ENCODE assay signal across 9 mouse cellular contexts in the genomic region with DNA sequence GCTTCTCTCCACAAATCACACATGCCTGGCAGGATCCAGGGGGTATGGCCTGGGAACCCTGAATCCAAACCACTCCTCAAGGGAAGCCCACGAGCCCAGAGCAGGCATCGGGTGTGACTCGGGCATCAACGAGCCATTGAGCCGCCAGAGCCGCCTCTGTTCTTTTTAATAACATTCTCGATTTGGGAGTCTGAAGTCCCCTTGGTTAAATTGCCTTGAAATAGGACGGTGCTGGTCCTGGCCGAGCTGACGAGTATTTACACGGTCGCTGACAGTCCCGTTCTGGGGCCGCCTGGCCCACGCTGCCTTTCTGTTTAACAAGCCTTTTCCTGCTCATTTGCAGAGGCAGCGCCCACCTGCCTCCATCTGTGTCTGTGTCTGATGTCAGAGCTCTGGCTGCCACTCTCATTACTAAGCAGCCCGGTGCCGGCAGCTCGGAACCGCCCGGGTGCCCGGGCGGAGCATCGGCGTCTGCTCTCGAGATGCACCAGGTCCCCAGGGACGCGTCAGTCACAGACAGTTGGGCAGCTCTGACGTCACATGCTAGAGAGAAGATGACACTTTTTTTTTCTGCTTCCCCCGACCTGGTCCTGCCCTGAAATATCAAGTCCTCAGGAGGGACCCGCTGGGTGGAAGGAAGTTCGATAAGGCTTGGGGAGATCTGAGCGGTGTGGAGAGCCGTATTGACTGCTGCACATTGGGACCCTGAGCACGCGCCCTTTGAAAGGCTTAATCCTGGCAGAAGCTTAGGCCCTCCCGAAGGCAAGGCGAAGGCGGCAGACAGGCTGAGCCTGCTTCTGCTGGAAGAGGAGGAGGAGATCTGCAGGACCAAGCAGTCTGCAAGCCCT. TPM values are rescaled to one million over a fixed set of nuclear protein-coding genes. Genes with fewer than 3 reads are reported as not detected.
DNase-seq lines count a peak whose midpoint lies in the region; TF ChIP-seq lines count a peak whose summit lies in the region.
"Had no signal": no experiment of that assay in that cellular context is flagged by ENCODE, and none has a peak within 500 bp of the region (broad histone marks: within the 10 kb centered on the region; RNA-seq: fewer than 3 reads in every experiment).

No protein-coding gene starts in this region.

- no peak for TF ChIP-seq CTCF in left cerebral cortex, adult 2 months (IDR thresholded peaks at IDR 0.05)
- no peak for TF ChIP-seq CTCF in small intestine, adult 2 months (IDR thresholded peaks at IDR 0.05; ENCODE audit: extremely low read depth, insufficient read length, insufficient replicate concordance, low read depth, low read length)

- DNase-seq in cerebellum, adult 11 months, result peak; percentile 48
- DNase-seq in cerebellum, adult 8-10 months, result no peak
- peak; percentile 89 for DNase-seq in brain, adult 2 months (ENCODE audit: low read depth, low spot score)
- peak; percentile 52 to 59 for DNase-seq in frontal cortex, postnatal 14 days (ENCODE audit: low spot score in 2 of 2)
- peak; percentile 71 to 77 for DNase-seq in left cerebral cortex, adult 2 months (ENCODE audit: extremely low spot score in 1 of 2, low spot score in 2 of 2)
- peak; percentile 70 for DNase-seq in mesoderm, embryonic 11.5 days (ENCODE audit: low read depth, low spot score)
- no peak for DNase-seq in thymus, postnatal 36 days

- intact Hi-C loops in left cerebral cortex, adult 2 months (cut with DNase I), result no loop called here

- H3K4me1 ChIP-seq in small intestine, adult 2 months (ENCODE audit: control insufficient read depth, insufficient read depth, insufficient read length, low read length), result no peaks in the 10 kb centered on the region

- 18% methylated on average over 39 of the region's 39 CpGs for WGBS in small intestine, adult 2 months

- H3K36me3 ChIP-seq in small intestine, adult 2 months (ENCODE audit: control insufficient read depth, insufficient read depth, low read length), result no peaks in the 10 kb centered on the region

- H3K4me3 ChIP-seq in left cerebral cortex, adult 2 months, result peak overlapping the region; percentile 27
- peak overlapping the region; percentile 3; the same call in 1 of the 2 replicates for H3K4me3 ChIP-seq in small intestine, adult 2 months (ENCODE audit: low read depth, low read length)

- H3K27ac ChIP-seq in left cerebral cortex, adult 2 months, result peak overlapping the region; percentile 24; the same call in 1 of the 2 replicates
- H3K27ac ChIP-seq in small intestine, adult 2 months (ENCODE audit: insufficient read depth, low read depth, low read length), result no peak overlapping the region

- TF ChIP-seq POLR2A in small intestine, adult 2 months (IDR thresholded peaks at IDR 0.05; ENCODE audit: low read depth, low read length), result no peak

- peaks cover 19% of the 10 kb centered on the region; the same call in 1 of the 2 replicates for H3K27me3 ChIP-seq in small intestine, adult 2 months (ENCODE audit: control insufficient read depth, insufficient read depth, low read length)

RNA-seq across cellular contexts. Expression of a gene that starts 12.4 kb away (rescaled TPM):
- total RNA-seq in left cerebral cortex, adult 2 months (2021), result not detected
- 0.06 and 0.11 TPM in 2 replicates for polyA plus RNA-seq in small intestine, adult 2 months (2012; rRNA removed)
- total RNA-seq: heart, postnatal 14 days had no signal

RNA-seq across cellular contexts. Expression of a gene that starts 23.1 kb away (rescaled TPM):
- 10 to 100 TPM in 1 of 2 experiments, 1 to 10 TPM in 1; 7.9 to 11.4 TPM for total RNA-seq in left cerebral cortex, adult 2 months (2021)
- 0.30 and 0.91 TPM in 2 replicates for polyA plus RNA-seq in small intestine, adult 2 months (2012; rRNA removed)

Comparison
In these comparisons a context has a peak if more than half of its experiments do, and no peak if none do; other contexts are left out.
1. DNase-seq: peak in cerebellum, adult 11 months (single experiment), brain, adult 2 months (single experiment), frontal cortex, postnatal 14 days (2 of 2), left cerebral cortex, adult 2 months (2 of 2) and mesoderm, embryonic 11.5 days (single experiment); none in cerebellum, adult 8-10 months (single experiment) and thymus, postnatal 36 days (0 of 2).